Mouse (Mus musculus): Measurements from ENCODE around the gene Piga. TPM values are rescaled to one million over a fixed set of nuclear protein-coding genes. Genes with fewer than 3 reads are reported as not detected.
A peak's percentile ranks its signal among the peaks of the same experiment; 100 is the strongest.

Piga gene
- polyA plus RNA-seq, 1 experiment from 2014 or later, result 11.9 TPM

GRCm38 (mm10) chrX:164432682-164433081, 13.1 kb downstream of the Piga start:
- H3K4me2 ChIP-seq, result no peak overlapping the region
- H3K4me1 ChIP-seq (replicated peaks), result no peaks in the 10 kb centered on the region
- H3K4me3 ChIP-seq, result no peak overlapping the region
- WGBS, result 93% methylated on average over 9 of the region's 9 CpGs
- H3K9ac ChIP-seq, result no peak overlapping the region
- H3K9me3 ChIP-seq (replicated peaks), result 0 out of 2 replicates have a peak, but pooled peaks cover 3% of the 10 kb centered on the region
- H3K27me3 ChIP-seq (replicated peaks), result no peaks in the 10 kb centered on the region
- ATAC-seq (ENCODE audit: insufficient number of reproducible peaks, low FRiP score), result no peak
- peaks cover 30% of the 10 kb centered on the region for H3K36me3 ChIP-seq
- no peak overlapping the region for H3K27ac ChIP-seq (ENCODE audit: poor library complexity, severe bottlenecking)

GRCm38 (mm10) chrX:164436709-164437108, 17.1 kb downstream of the Piga start, which contains the start of gene Asb11:
Asb11 (plus strand) TSS chrX:164436994.
- Histone ChIP-seq H3K27ac (ENCODE audit: poor library complexity, severe bottlenecking) (no peak within 1 kb of the TSS), H3K9me3 (replicated peaks) (0 out of 2 replicates have a peak, but pooled peaks cover 3% of the 10 kb centered on the region), H3K9ac (no peak within 1 kb of the TSS), H3K4me2 (no peak within 1 kb of the TSS), H3K27me3 (replicated peaks) (no peaks in the 10 kb centered on the region), H3K4me1 (replicated peaks) (0 out of 2 replicates have a peak, but pooled peaks cover 2% of the 10 kb centered on the region), H3K4me3 (no peak within 1 kb of the TSS), H3K36me3 (peaks cover 16% of the 10 kb centered on the region)
- no peak for ATAC-seq (ENCODE audit: insufficient number of reproducible peaks, low FRiP score)
- 44% methylated on average over 8 of the region's 8 CpGs for WGBS

GRCm38 (mm10) chrX:164439462-164439861, 19.9 kb downstream of the Piga start:
- H3K4me1 ChIP-seq (replicated peaks), result 0 out of 2 replicates have a peak, but pooled peaks cover 5% of the 10 kb centered on the region
- peaks cover 2% of the 10 kb centered on the region; the same call in 1 of the 2 replicates for H3K36me3 ChIP-seq
- no peaks in the 10 kb centered on the region for H3K27me3 ChIP-seq (replicated peaks)
- no peak overlapping the region for H3K9ac ChIP-seq
- no peak overlapping the region for H3K4me3 ChIP-seq
- 79% methylated on average over 7 of the region's 7 CpGs for WGBS
- H3K27ac ChIP-seq (ENCODE audit: poor library complexity, severe bottlenecking), result no peak overlapping the region
- H3K9me3 ChIP-seq (replicated peaks), result 0 out of 2 replicates have a peak, but pooled peaks cover 2% of the 10 kb centered on the region
- no peak for ATAC-seq (ENCODE audit: insufficient number of reproducible peaks, low FRiP score)
- H3K4me2 ChIP-seq, result no peak overlapping the region

DNA sequence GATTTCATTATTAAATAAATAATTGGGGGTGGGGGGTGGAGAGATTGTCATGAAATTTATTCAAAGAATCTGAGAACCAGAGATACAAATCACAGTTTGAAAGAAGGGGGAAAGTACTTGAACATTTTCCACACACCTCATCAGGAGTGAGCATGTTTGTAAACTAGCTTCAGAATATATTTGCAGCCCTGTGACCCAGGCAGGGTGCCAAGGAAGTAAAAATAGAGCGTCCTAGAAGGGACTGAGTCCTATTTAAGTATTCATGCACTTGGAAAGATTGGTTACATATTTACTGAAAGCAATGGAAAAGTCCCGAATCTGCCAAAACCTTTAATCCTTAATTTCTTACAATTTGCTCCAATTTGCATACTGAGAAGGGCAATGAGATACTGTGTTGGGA, 20.6 kb downstream of the Piga start:
- no peak for ATAC-seq (ENCODE audit: insufficient number of reproducible peaks, low FRiP score)
- Histone ChIP-seq H3K27me3 (replicated peaks) (no peaks in the 10 kb centered on the region), H3K4me1 (replicated peaks) (0 out of 2 replicates have a peak, but pooled peaks cover 5% of the 10 kb centered on the region), H3K36me3 (no peaks in the 10 kb centered on the region), H3K4me3 (no peak overlapping the region), H3K9me3 (replicated peaks) (no peaks in the 10 kb centered on the region), H3K4me2 (no peak overlapping the region), H3K9ac (no peak overlapping the region), H3K27ac (ENCODE audit: poor library complexity, severe bottlenecking) (peak overlapping the region; percentile 75)
- 54% methylated on average over 2 of the region's 2 CpGs for WGBS

- ATAC-seq (ENCODE audit: insufficient number of reproducible peaks, low FRiP score), result no peak
- Histone ChIP-seq H3K36me3 (no peaks in the 10 kb centered on the region), H3K4me1 (replicated peaks) (0 out of 2 replicates have a peak, but pooled peaks cover 5% of the 10 kb centered on the region), H3K9ac (no peak overlapping the region), H3K4me3 (no peak overlapping the region), H3K27me3 (replicated peaks) (no peaks in the 10 kb centered on the region), H3K4me2 (no peak overlapping the region), H3K9me3 (replicated peaks) (no peaks in the 10 kb centered on the region), H3K27ac (ENCODE audit: poor library complexity, severe bottlenecking) (peak overlapping the region; percentile 75)
- 64% methylated on average over 3 of the region's 3 CpGs for WGBS
These were observed 21.1 kb downstream of the Piga start for GRCm38 (mm10) chrX:164440703-164441102.

- Histone ChIP-seq H3K4me2 (no peak overlapping the region), H3K4me3 (no peak overlapping the region), H3K9me3 (replicated peaks) (no peaks in the 10 kb centered on the region), H3K9ac (no peak overlapping the region), H3K4me1 (replicated peaks) (0 out of 2 replicates have a peak, but pooled peaks cover 5% of the 10 kb centered on the region), H3K36me3 (no peaks in the 10 kb centered on the region), H3K27ac (ENCODE audit: poor library complexity, severe bottlenecking) (no peak overlapping the region), H3K27me3 (replicated peaks) (no peaks in the 10 kb centered on the region)
- 78% methylated on average over 3 of the region's 3 CpGs for WGBS
- no peak for ATAC-seq (ENCODE audit: insufficient number of reproducible peaks, low FRiP score)
These were observed 21.7 kb downstream of the Piga start for GRCm38 (mm10) chrX:164441306-164441705.

- no peak overlapping the region for H3K4me2 ChIP-seq
- no peak for ATAC-seq (ENCODE audit: insufficient number of reproducible peaks, low FRiP score)
- 73% methylated on average over 12 of the region's 12 CpGs for WGBS
These were observed 26.0 kb downstream of the Piga start for GRCm38 (mm10) chrX:164445601-164446000.

DNA sequence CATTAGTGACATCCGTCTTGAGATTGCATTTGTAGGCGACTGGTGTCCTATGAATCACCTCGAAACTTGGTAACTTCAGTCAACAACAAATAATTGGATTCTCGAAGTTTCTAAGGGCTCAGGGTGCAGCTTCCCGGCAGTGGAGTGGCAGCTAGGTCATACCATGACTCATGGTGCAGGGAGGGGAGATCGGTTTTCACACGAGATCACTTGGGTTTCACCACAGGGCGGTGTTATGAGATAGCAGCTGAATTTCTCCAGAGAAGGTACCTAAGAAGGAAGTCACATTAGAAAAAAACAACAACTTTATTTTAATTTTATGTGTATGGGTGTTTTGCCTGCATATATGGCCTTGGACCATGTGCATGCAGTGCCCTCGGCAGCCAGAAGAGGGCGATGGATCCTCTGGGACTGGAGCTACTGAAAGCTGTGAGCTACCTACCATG, 26.5 kb downstream of the Piga start:
- Histone ChIP-seq H3K4me1 (replicated peaks) (0 out of 2 replicates have a peak, but pooled peaks cover 4% of the 10 kb centered on the region), H3K36me3 (no peaks in the 10 kb centered on the region), H3K9me3 (replicated peaks) (no peaks in the 10 kb centered on the region), H3K9ac (no peak overlapping the region), H3K27me3 (replicated peaks) (0 out of 2 replicates have a peak, but pooled peaks cover 3% of the 10 kb centered on the region), H3K4me3 (no peak overlapping the region), H3K4me2 (no peak overlapping the region), H3K27ac (ENCODE audit: poor library complexity, severe bottlenecking) (no peak overlapping the region)
- no peak for ATAC-seq (ENCODE audit: insufficient number of reproducible peaks, low FRiP score)
- 77% methylated on average over 10 of the region's 10 CpGs for WGBS

More at GRCm38 (mm10) chrX:164445601-164446000, 26.0 kb downstream of the Piga start:
- no peak overlapping the region for H3K4me3 ChIP-seq
- H3K36me3 ChIP-seq, result no peaks in the 10 kb centered on the region
- no peak overlapping the region for H3K27ac ChIP-seq (ENCODE audit: poor library complexity, severe bottlenecking)
- H3K27me3 ChIP-seq (replicated peaks), result no peaks in the 10 kb centered on the region
- H3K9ac ChIP-seq, result no peak overlapping the region
- H3K4me1 ChIP-seq (replicated peaks), result 0 out of 2 replicates have a peak, but pooled peaks cover 5% of the 10 kb centered on the region
- no peaks in the 10 kb centered on the region for H3K9me3 ChIP-seq (replicated peaks)

DNA sequence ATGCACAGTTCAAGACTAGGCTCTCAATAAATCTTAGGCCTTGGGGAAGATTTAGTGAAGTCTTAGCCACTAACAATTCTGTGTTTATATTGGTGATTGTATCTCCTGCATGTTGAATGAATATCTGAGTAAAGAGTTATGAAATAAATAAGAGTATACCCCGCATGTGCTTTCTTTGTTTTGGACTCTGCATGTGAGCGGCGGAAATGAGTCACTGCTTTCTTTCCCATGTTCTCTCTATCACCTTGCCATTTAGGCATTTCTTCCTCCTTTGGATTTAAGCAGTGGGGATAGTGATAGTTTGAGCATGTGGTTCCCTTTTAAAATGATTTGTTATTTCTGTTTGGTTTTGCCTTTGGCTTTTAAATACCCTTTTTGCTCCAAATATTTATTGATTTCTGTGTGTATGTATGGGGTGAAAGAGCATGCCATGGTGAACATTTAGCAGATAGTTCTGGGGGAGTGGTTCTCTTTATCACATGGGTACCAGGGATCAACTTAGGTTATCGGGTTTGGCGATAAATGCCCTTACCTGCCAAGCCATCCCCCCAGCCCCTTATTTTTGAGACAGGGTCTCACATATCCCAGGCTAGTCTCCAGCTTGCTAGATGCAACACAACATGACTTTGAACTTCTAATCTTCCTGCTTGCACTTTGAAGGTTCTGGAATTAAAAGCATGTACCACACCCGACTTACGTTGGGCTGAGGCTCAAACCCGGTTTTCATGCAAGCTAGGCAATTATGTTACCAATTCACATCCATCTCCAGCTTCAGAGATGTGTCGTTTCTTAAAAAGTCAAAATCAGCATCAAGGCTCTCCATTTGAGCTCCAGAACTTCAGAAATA, 27.5 kb downstream of the Piga start:
- H3K36me3 ChIP-seq, result no peaks in the 10 kb centered on the region
- no peaks in the 10 kb centered on the region for H3K9me3 ChIP-seq (replicated peaks)
- 75% methylated on average over 9 of the region's 9 CpGs for WGBS

GRCm38 (mm10) chrX:164447682-164448071, 28.1 kb downstream of the Piga start:
- Histone ChIP-seq H3K36me3 (no peaks in the 10 kb centered on the region), H3K4me2 (no peak overlapping the region), H3K4me3 (no peak overlapping the region), H3K27ac (ENCODE audit: poor library complexity, severe bottlenecking) (no peak overlapping the region), H3K9me3 (replicated peaks) (no peaks in the 10 kb centered on the region), H3K27me3 (replicated peaks) (0 out of 2 replicates have a peak, but pooled peaks cover 3% of the 10 kb centered on the region), H3K9ac (no peak overlapping the region), H3K4me1 (replicated peaks) (0 out of 2 replicates have a peak, but pooled peaks cover 3% of the 10 kb centered on the region)
- no peak for ATAC-seq (ENCODE audit: insufficient number of reproducible peaks, low FRiP score)
- WGBS, result 62% methylated on average over 2 of the region's 2 CpGs

More for the DNA sequence above, 27.5 kb downstream of the Piga start:
- Histone ChIP-seq H3K4me1 (replicated peaks) (0 out of 2 replicates have a peak, but pooled peaks cover 3% of the 10 kb centered on the region), H3K4me2 (no peak overlapping the region), H3K27me3 (replicated peaks) (0 out of 2 replicates have a peak, but pooled peaks cover 3% of the 10 kb centered on the region), H3K4me3 (no peak overlapping the region), H3K27ac (ENCODE audit: poor library complexity, severe bottlenecking) (no peak overlapping the region), H3K9ac (no peak overlapping the region)
- no peak for ATAC-seq (ENCODE audit: insufficient number of reproducible peaks, low FRiP score)

GRCm38 (mm10) chrX:164449201-164449600, 29.6 kb downstream of the Piga start:
- H3K4me3 ChIP-seq, result no peak overlapping the region
- no peaks in the 10 kb centered on the region for H3K36me3 ChIP-seq
- H3K27me3 ChIP-seq (replicated peaks), result 0 out of 2 replicates have a peak, but pooled peaks cover 3% of the 10 kb centered on the region
- H3K4me2 ChIP-seq, result no peak overlapping the region
- H3K9ac ChIP-seq, result no peak overlapping the region
- H3K9me3 ChIP-seq (replicated peaks), result no peaks in the 10 kb centered on the region
- 22% methylated on average over 3 of the region's 3 CpGs for WGBS
- no peaks in the 10 kb centered on the region for H3K4me1 ChIP-seq (replicated peaks)
- no peak overlapping the region for H3K27ac ChIP-seq (ENCODE audit: poor library complexity, severe bottlenecking)
- ATAC-seq (ENCODE audit: insufficient number of reproducible peaks, low FRiP score), result no peak
